Mouse (Mus musculus) limb, embryonic 14.5 days (tissue): ENCODE results near the gene Timmdc1. TPM values are rescaled to one million over a fixed set of nuclear protein-coding genes. Genes with fewer than 3 reads are reported as not detected.
A peak's percentile ranks its signal among the peaks of the same experiment; 100 is the strongest.

Experiments used
- ATAC-seq: fragments of 200-750 bp; cut with Nextera tagmentation; 2 replicates; pipeline ENCODE4 v1.8.0; 2017; ENCODE audit warnings: low read depth, moderate number of reproducible peaks, moderate TSS enrichment; ENCODE audit not compliant: low FRiP score
- DNase-seq: peaks from one replicate; pipeline ENCODE4 v3.0.0-alpha.2; 2015; ENCODE audit warnings: low spot score
- H3K27ac ChIP-seq: fragments of 300-500 bp; sonication (generic); replicated peaks from 2 replicates; pipeline ENCODE4 v1.5.1; 2014; ENCODE audit warnings: low read depth, mild to moderate bottlenecking, low read length, moderate library complexity, mixed read lengths
- H3K27me3 ChIP-seq: fragments of 300-500 bp; sonication (generic); 2 replicates; pipeline ENCODE4 v1.6.1; 2014; ENCODE audit warnings: low read length, mixed read lengths; ENCODE audit not compliant: control insufficient read depth, insufficient read depth
- H3K36me3 ChIP-seq: fragments of 300-500 bp; sonication (generic); 2 replicates; pipeline ENCODE4 v1.6.1; 2014; ENCODE audit warnings: mild to moderate bottlenecking, low read length, moderate library complexity, mixed read lengths; ENCODE audit not compliant: control insufficient read depth, insufficient read depth
- H3K4me1 ChIP-seq: fragments of 300-500 bp; sonication (generic); 2 replicates; pipeline ENCODE4 v1.6.1; 2014; ENCODE audit warnings: antibody characterized with exemption, low read length, mixed read lengths; ENCODE audit not compliant: control insufficient read depth, insufficient read depth
- H3K4me2 ChIP-seq: fragments of 300-500 bp; sonication (generic); replicated peaks from 2 replicates; pipeline ENCODE4 v1.6.1; 2014; ENCODE audit warnings: low read depth, mild to moderate bottlenecking, low read length, moderate library complexity; ENCODE audit not compliant: severe bottlenecking
- H3K4me3 ChIP-seq: fragments of 300-500 bp; sonication (generic); replicated peaks from 2 replicates; pipeline ENCODE4 v1.5.1; 2014; ENCODE audit warnings: low read length
- H3K9ac ChIP-seq: fragments of 300-500 bp; sonication (generic); 2 replicates; pipeline ENCODE4 v1.6.1; 2014; ENCODE audit warnings: mild to moderate bottlenecking, low read depth, low read length, moderate library complexity; ENCODE audit not compliant: severe bottlenecking
- H3K9me3 ChIP-seq: fragments of 300-500 bp; sonication (generic); 2 replicates; pipeline ENCODE4 v1.6.1; 2016; ENCODE audit warnings: low read length; ENCODE audit not compliant: control insufficient read depth
- POLR2A ChIP-seq: fragments of 200-500 bp; IDR thresholded peaks from 2 replicates; pipeline ENCODE4 v1.8.0; 2012; ENCODE audit warnings: inconsistent platforms, mild to moderate bottlenecking, moderate library complexity, borderline replicate concordance; ENCODE audit not compliant: insufficient read depth, insufficient read length; ENCODE audit errors: extremely low read depth
- WGBS: fragments of 180-500 bp; shearing (Covaris S2); extraction: QIAGEN DNeasy Blood & Tissue Kit; methylation state at CpG from one replicate; pipeline ENCODE4 v1.1.7; 2014; 5-methylcytosine and 5-hydroxymethylcytosine counted together
- polyA plus RNA-seq, 2 experiments: library from polyadenylated mRNA; depleted of rRNA in 1 of 2; stranded (reverse) in 1 of 2; unstranded in 1 of 2; fragments of >200 nt; fragmentation: Nextera tagmentation in 1 of 2; extraction: Ambion mirVana in 1 of 2; gene quantifications; 2 replicates each; pipeline versions ENCODE4 v1.2.1 to v1.2.3; 2012 to 2014

Gene Timmdc1
- polyA plus RNA-seq, 2 experiments = 15.5 to 21.2 TPM

DNA sequence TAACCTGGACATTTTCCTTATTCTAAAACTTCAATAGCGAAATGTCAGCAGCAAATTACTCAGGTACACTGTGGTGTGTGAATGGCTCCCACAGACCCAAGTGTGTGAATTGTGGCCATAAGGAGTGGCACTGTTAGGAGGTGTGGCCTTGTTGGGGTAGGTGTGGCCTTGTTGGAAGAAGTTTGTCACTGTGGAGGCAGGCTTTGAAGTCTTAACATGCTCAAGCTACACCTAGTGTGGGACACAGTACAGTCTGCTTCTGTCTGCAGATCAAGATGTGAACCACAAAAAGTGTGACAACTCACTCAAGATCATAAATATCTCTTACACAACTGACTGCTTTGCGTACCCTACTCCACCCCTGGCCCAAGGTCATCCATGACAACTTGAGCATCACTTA, 11.6 kb downstream of the Timmdc1 start:
- no peak for TF ChIP-seq POLR2A
- Histone ChIP-seq H3K36me3 (peaks cover 41% of the 10 kb centered on the region), H3K9me3 (no peaks in the 10 kb centered on the region), H3K9ac (no peak overlapping the region), H3K4me3 (no peak overlapping the region), H3K4me1 (no peaks in the 10 kb centered on the region), H3K27ac (no peak overlapping the region), H3K4me2 (no peak overlapping the region), H3K27me3 (no peaks in the 10 kb centered on the region)
- DNase-seq (no peak), ATAC-seq (no peak)
- WGBS = 93% methylated on average over 2 of the region's 2 CpGs

DNA sequence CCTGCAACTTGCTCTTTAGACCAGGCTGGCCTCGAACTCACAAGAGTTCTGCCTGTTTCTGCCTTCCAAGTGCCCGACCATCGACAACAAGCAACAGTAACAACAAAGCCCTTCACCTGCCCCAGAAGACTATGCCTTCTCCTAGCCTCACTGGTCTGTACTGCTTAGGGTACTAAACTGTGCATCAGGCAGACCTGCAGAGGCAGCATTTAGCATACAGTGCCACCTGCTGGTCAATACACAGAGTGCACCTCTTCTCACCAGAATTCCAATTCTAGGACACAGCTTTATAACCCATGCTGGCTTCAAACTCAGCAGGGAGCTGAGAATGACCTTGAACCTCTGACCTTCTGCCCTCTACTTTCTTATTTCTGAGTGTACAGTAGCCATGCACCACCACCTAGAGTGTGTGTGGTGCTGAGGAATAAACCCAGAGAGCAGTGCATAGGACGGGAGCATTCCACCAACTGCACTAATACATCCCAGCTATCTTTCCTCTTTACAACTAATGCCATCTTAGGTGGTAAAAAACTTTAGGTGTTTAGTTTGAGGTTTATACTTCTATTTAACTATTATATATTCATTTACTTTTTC, 16.3 kb downstream of the Timmdc1 start:
- ATAC-seq = peak; percentile 88
- TF ChIP-seq POLR2A = no peak
- no peaks in the 10 kb centered on the region for H3K9me3 ChIP-seq
- no peak overlapping the region for H3K9ac ChIP-seq
- H3K4me2 ChIP-seq = no peak overlapping the region
- peak; percentile 81 for DNase-seq
- 78% methylated on average over 4 of the region's 4 CpGs for WGBS
- H3K27me3 ChIP-seq = no peaks in the 10 kb centered on the region
- no peaks in the 10 kb centered on the region for H3K4me1 ChIP-seq
- peaks cover 44% of the 10 kb centered on the region for H3K36me3 ChIP-seq
- no peak overlapping the region for H3K4me3 ChIP-seq
- no peak overlapping the region for H3K27ac ChIP-seq

DNA sequence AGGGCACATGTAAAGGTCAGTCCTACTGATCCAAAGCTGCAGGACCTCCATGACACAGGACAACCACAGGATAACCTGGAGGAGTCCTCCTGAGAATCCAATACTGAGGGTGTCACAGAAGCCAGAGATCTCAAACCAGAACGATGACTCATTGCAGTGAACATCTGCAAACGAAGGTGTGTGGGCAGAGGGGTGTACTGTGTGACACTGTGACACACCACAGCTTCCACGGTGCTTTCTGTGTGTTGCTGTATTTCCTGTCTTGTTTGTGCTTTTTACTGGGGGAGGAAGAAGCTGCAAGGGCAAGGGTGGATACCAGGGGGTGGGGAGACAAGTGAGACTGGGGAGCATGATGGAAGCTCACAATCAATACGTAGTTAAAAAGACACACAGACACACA, 18.9 kb downstream of the Timmdc1 start:
- no peaks in the 10 kb centered on the region for H3K27me3 ChIP-seq
- 94% methylated on average over 4 of the region's 4 CpGs for WGBS
- no peak overlapping the region for H3K27ac ChIP-seq
- TF ChIP-seq POLR2A = no peak
- H3K4me2 ChIP-seq = no peak overlapping the region
- no peak overlapping the region for H3K9ac ChIP-seq
- H3K4me3 ChIP-seq = no peak overlapping the region
- H3K9me3 ChIP-seq = no peaks in the 10 kb centered on the region
- DNase-seq = no peak
- ATAC-seq = no peak
- H3K36me3 ChIP-seq = peaks cover 47% of the 10 kb centered on the region
- no peaks in the 10 kb centered on the region for H3K4me1 ChIP-seq

DNA sequence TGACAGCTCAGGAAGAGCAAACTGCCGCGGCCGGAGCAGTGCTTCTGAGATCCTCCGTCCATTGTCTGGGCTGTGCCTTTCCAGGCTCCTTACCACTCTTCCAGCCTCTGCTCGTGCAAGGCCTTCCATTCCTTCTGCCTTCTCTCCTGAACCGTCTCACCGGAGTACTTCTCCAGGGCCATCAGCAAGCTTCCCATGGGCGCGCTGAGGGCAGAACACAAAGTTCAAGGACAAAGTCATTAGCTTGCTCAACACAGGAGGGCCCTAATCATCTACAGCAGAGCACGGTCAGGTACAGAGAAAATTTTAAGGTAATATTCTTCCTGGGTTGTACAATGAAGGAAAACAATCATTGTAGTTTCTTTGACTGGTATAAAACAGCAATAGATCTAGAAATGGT, 20.0 kb downstream of the Timmdc1 start:
- DNase-seq = no peak
- Histone ChIP-seq H3K9me3 (no peaks in the 10 kb centered on the region), H3K4me2 (no peak overlapping the region), H3K9ac (no peak overlapping the region), H3K4me3 (no peak overlapping the region), H3K27me3 (no peaks in the 10 kb centered on the region), H3K4me1 (no peaks in the 10 kb centered on the region), H3K36me3 (peaks cover 57% of the 10 kb centered on the region), H3K27ac (no peak overlapping the region)
- no peak for ATAC-seq
- no peak for TF ChIP-seq POLR2A
- WGBS = 91% methylated on average over 10 of the region's 10 CpGs

DNA sequence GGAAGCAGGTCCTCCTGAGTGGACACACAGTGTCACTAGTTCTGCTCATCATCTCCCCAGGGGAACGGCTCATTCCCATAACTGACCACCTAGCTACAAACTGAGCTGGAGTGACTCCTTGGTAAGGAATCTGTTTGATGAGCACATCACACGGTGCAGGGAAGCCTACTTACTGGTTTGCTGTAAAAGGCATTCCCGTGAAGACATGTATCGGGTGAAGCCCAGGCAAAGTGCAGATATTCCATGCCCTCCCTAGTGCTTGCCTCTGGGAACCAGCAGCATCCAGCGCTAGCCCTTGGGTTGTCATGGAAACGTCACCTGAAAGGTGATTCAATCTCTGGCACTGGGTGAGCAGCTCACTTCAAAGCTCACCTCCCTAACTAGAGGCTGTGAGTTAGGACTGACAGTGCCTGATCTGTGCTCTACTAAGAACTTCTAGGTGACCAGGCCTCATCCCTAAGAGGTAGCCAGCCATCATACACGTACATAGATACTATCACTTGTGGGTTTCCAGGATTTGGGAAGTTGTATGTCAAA, 25.8 kb downstream of the Timmdc1 start:
- peaks cover 35% of the 10 kb centered on the region for H3K36me3 ChIP-seq
- H3K27ac ChIP-seq = no peak overlapping the region
- H3K4me3 ChIP-seq = no peak overlapping the region
- no peak for TF ChIP-seq POLR2A
- 83% methylated on average over 7 of the region's 7 CpGs for WGBS
- H3K27me3 ChIP-seq = no peaks in the 10 kb centered on the region
- no peaks in the 10 kb centered on the region for H3K9me3 ChIP-seq
- ATAC-seq (no peak), DNase-seq (no peak)
- no peak overlapping the region for H3K9ac ChIP-seq
- no peak overlapping the region for H3K4me2 ChIP-seq
- H3K4me1 ChIP-seq = no peaks in the 10 kb centered on the region
